Mouse (Mus musculus) bone marrow, adult 2 months (tissue): ENCODE data around the gene Ddx11. TPM values are rescaled to one million over a fixed set of nuclear protein-coding genes. Genes with fewer than 3 reads are reported as not detected.

Experiments used
- H3K27ac ChIP-seq: fragments of 200-500 bp; 2 replicates; pipeline ENCODE4 v1.5.1; 2012; ENCODE audit warnings: low read depth, mild to moderate bottlenecking, control low read depth, inconsistent platforms, low read length; ENCODE audit not compliant: control insufficient read depth, poor library complexity, insufficient read depth
- H3K4me1 ChIP-seq: fragments of 200-500 bp; 2 replicates; pipeline ENCODE4 v1.6.1; 2011; ENCODE audit warnings: low read length; ENCODE audit not compliant: control insufficient read depth, insufficient read depth
- H3K4me3 ChIP-seq: fragments of 200-500 bp; replicated peaks from 2 replicates; pipeline ENCODE3; 2011; ENCODE audit warnings: mild to moderate bottlenecking, low read depth, low read length, control low read depth; ENCODE audit not compliant: control insufficient read depth
- CTCF ChIP-seq: fragments of 200-500 bp; IDR thresholded peaks from 2 replicates; pipeline ENCODE4 v1.5.1; 2011; ENCODE audit warnings: low read length, control low read depth; ENCODE audit not compliant: control insufficient read depth, insufficient read depth
- POLR2A ChIP-seq: fragments of 200-500 bp; IDR thresholded peaks from 2 replicates; pipeline ENCODE4 v1.6.1; 2011; ENCODE audit warnings: low read depth, mild to moderate bottlenecking, control low read depth, low read length, borderline replicate concordance; ENCODE audit not compliant: control insufficient read depth
- WGBS: fragments of 180-500 bp; shearing (Covaris S2); methylation state at CpG from one replicate; pipeline ENCODE4 v1.1.7; 2018; 5-methylcytosine and 5-hydroxymethylcytosine counted together
- polyA plus RNA-seq: library from polyadenylated mRNA; stranded (reverse); fragments of >200 nt; gene quantifications from 2 replicates; pipeline ENCODE4 v1.2.4, GENCODE M21; 2011; ENCODE audit warnings: low replicate concordance; ENCODE audit not compliant: missing spikeins, insufficient read depth, insufficient read length

Gene Ddx11
- polyA plus RNA-seq, 1 experiment: 27.6 TPM

DNA sequence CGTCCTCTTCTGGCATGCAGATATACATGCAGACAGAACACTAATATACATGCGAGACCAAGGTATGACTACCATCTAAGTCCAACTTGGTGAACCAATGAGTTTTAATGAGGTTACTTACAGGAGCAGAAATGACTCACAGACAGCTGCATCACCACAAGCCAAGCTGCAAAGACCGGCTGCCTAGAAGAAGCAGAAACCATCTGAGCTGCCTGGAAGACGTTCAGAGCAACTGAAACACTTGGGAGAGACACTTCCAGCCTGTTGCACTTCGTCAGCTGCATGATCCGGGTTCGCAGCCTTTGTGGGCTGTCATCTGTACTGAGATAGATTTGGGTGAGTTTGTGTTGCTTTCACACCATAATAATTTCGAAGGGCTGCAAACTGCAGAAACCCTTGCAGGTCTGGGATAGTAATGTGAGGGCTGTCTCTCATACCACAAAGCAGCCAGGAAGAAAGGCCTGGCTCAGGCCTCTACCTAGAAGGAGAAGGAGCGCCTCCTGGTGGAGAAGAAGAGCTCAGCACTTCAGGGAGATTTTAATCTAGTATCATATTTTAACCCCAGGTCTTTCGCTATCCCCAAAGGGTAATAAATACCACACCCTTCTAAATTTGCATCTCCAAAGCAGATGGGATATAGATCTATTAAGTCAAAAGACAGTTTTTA is 16.6 kb upstream of the Ddx11 start:
- peak; percentile 82 for TF ChIP-seq CTCF
- no peak for TF ChIP-seq POLR2A
- H3K4me3 ChIP-seq: no peak overlapping the region
- no peak overlapping the region for H3K27ac ChIP-seq
- H3K4me1 ChIP-seq: peaks cover 3% of the 10 kb centered on the region
- 45% methylated on average over 10 of the region's 10 CpGs for WGBS

DNA sequence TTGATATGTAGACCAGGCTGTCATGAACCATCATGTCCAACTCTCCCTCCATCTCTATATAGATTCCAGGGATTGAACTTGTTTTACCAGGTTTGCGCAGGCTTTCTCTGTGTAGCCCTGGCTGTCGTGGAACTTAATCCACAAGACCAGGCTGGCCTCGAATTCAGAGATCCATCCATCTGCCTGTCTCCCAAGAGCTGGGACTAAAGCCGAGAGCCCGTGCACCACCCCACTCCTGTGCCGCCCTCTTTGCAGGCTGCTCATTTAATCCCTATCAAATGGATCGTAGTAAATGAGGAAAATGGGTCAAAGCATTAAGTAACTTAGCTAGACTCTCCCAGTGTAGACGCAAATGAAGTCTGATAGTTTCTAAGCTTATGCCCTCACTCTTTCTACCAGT is 15.9 kb upstream of the Ddx11 start:
- TF ChIP-seq CTCF (no peak), POLR2A (no peak)
- Histone ChIP-seq H3K27ac (no peak overlapping the region; the same call in 1 of the 2 replicates), H3K4me1 (peaks cover 3% of the 10 kb centered on the region), H3K4me3 (no peak overlapping the region)
- 68% methylated on average over 8 of the region's 8 CpGs for WGBS

DNA sequence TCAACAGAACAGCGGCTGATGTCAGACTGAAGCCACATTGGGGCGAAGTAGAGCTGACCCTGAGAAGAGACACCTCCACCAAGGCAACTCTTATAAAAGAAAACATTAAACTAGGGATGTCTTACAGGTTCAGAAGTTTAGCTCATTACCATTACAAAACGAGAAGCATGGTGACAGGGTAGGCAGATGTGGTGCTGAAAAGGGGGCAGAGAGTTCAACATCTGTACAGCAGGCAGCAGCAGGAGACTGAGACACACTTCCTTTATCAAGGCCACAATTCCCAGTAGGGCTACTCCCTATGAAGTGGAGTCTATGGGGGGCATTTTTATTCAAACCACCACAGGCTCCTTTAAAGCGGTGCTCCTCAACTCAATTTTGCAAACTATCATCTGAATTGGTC is 15.1 kb upstream of the Ddx11 start:
- WGBS: 38% methylated on average over 4 of the region's 4 CpGs
- Histone ChIP-seq H3K4me1 (peaks cover 5% of the 10 kb centered on the region), H3K27ac (no peak overlapping the region), H3K4me3 (no peak overlapping the region)
- TF ChIP-seq POLR2A: no peak
- TF ChIP-seq CTCF: no peak

DNA sequence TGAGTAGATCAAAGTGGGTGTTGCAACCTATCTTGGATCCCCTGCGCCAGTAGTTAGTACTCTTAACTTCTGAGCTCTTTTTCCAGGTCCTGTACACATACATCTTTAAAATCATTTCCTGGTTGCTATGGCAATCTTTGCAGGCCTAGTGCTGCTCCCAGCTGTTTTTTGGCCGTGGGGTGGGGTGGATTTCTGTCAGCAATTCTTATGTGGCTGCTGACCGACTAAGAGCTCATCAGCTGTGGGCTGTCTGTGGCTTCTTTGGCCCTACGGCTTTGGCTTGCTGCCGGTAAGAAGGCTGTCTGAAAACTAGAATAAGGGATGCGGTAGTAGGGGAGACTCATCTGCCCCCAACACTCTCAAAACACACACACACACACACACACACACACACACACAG is 12.6 kb upstream of the Ddx11 start:
- Histone ChIP-seq H3K4me3 (peak overlapping the region; percentile 43), H3K27ac (peak overlapping the region; percentile 77), H3K4me1 (peaks cover 5% of the 10 kb centered on the region)
- WGBS: 6% methylated on average over 6 of the region's 6 CpGs
- TF ChIP-seq POLR2A (no peak), CTCF (no peak)

DNA sequence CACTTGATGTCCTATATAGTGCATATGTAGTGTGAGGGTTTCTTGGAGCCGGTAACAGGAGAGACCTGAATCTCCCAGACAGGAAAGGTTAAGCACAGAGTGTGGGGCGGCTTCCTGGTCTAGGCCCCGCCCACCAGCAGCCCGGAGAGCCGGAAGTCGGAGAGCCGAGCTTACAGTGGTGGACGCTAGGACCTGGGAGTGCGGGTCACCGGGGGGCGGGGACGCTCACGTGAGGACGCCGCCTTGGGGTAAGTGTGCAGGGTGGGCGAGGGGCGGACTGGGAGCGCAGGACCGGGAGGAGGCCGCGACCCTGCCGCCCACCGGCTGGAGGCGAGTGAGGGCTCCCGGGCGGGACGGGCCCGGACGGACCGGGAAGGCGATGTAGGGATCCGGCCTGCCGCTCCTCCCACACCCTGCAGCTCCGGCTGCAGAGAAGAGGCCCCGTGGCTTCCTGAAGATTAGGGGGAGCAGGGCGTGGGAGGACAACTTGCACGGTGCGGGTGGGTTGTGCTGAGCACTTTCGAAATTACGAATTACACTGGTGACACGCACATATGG is 11.8 kb upstream of the Ddx11 start, which contains the start of gene Washc1:
Gene Washc1, plus strand, starts transcription at position 144 of the 558 bp plus-strand sequence.
- Histone ChIP-seq H3K4me1 (peaks cover 5% of the 10 kb centered on the region), H3K4me3 (peak within 1 kb of the TSS; percentile 97), H3K27ac (peak within 1 kb of the TSS; percentile 85)
- WGBS: under 1% methylated on average over 40 of the region's 41 CpGs
- TF ChIP-seq POLR2A: peak; percentile 52; the same call in 1 of the 2 replicates
- TF ChIP-seq CTCF: no peak

DNA sequence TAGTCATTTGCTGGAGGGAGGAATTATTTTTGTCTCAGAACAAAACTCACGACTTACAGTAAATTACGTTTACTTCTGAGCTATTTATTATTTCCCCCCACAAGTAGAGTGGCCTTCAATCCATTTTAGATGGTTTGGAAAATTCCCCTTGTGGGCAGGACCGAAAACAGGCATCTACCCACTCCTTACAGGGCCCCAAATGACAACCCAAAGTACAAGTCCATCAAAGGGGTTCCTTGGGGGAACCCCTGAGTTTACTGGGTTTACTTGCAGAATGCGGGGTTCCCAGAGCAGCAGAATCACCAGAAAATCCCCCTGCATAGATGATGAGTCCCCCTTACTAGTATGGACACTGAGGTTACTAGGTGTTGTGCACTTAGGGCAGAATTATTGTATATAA is 11.2 kb upstream of the Ddx11 start:
- WGBS: 7% methylated on average over 4 of the region's 4 CpGs
- H3K4me3 ChIP-seq: peak overlapping the region; percentile 97
- H3K4me1 ChIP-seq: peaks cover 5% of the 10 kb centered on the region
- no peak overlapping the region for H3K27ac ChIP-seq
- TF ChIP-seq POLR2A: no peak

DNA sequence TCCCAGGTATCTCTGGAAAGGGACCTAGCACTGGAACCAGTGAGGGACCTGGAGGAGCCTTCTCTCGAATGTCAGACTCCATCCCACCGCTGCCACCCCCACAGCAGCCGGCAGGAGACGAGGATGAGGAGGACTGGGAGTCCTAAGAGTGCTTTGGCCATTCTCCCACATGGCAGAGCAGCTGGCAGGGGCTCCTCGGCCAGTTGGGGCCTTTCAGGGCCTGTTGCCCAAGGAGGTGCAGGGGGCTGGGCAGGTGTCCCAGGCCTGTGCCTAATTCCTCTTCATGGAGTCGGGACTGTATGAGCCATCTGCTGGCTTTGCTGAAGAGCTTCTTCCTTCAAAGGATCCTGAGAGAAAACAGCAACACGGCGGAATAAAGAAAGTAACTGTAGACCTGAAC is 4.3 kb upstream of the Ddx11 start:
- no peak for TF ChIP-seq CTCF
- Histone ChIP-seq H3K27ac (no peak overlapping the region), H3K4me3 (no peak overlapping the region), H3K4me1 (peaks cover 2% of the 10 kb centered on the region; the same call in 1 of the 2 replicates)
- 84% methylated on average over 8 of the region's 8 CpGs for WGBS

DNA sequence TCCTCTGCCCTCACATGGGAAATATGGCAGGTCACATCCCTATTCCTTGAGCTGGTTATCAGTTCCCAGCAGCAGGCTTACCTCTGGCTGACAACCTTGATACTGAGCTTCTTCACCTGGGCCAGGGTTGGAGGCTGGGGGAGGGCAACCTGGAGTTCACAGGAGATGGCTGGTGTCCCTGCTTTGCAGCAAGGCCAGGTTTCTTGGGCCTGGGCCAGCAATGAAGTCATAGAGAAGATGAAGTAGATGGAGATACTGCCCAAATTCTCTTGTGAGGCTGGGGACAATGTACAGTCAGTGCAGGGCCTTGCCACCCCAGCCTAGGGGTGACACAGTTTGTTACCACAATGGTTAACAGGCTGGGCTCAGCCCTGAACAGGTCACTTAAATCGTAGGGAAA is 2.6 kb upstream of the Ddx11 start:
- H3K27ac ChIP-seq: no peak overlapping the region
- 77% methylated on average over 1 of the region's 1 CpGs for WGBS
- H3K4me1 ChIP-seq: peaks cover 2% of the 10 kb centered on the region; the same call in 1 of the 2 replicates
- no peak for TF ChIP-seq POLR2A
- no peak for TF ChIP-seq CTCF
- H3K4me3 ChIP-seq: no peak overlapping the region
